Mouse (Mus musculus) small intestine, adult 2 months (tissue): Measurements from ENCODE around the gene Itm2b.

Experiments
- CTCF ChIP-seq: fragments of 200-500 bp; IDR thresholded peaks from 2 replicates; pipeline ENCODE4 v1.5.1; 2012; ENCODE audit warnings: low read depth, mild to moderate bottlenecking, control low read depth, inconsistent platforms, low read length, moderate library complexity, mixed read lengths; ENCODE audit not compliant: insufficient replicate concordance, insufficient read length; ENCODE audit errors: extremely low read depth
- POLR2A ChIP-seq: fragments of 200-500 bp; IDR thresholded peaks from 2 replicates; pipeline ENCODE4 v1.6.1; 2012; ENCODE audit warnings: low read depth, mild to moderate bottlenecking, control low read depth, inconsistent platforms, low read length, moderate library complexity

GRCm38 (mm10) chr14:73363782-73364181 is 21.3 kb downstream of the Itm2b start:
- TF ChIP-seq CTCF = no peak
- no peak for TF ChIP-seq POLR2A
